Mouse (Mus musculus) heart, embryonic 11.5 days (tissue): ENCODE measurements around the gene Calm5. TPM values are rescaled to one million over a fixed set of nuclear protein-coding genes. Genes with fewer than 3 reads are reported as not detected.
"Not testable (repeated sequence)": the region's sequence is repeated elsewhere in the genome, so short reads cannot be mapped to it uniquely, and the experiment has no call there.

Experiments used
- ATAC-seq: fragments of 200-750 bp; cut with Nextera tagmentation; replicated peaks from 2 replicates; pipeline ENCODE4 v1.8.0; 2017; ENCODE audit warnings: moderate library complexity; ENCODE audit not compliant: insufficient number of reproducible peaks, low FRiP score, low TSS enrichment
- H3K27ac ChIP-seq: fragments of 300-500 bp; sonication (generic); 2 replicates; pipeline ENCODE4 v1.5.1; 2014; ENCODE audit warnings: mild to moderate bottlenecking, low read depth, low read length
- H3K27me3 ChIP-seq: fragments of 300-500 bp; sonication (generic); 2 replicates; pipeline ENCODE4 v1.6.1; 2014; ENCODE audit warnings: mild to moderate bottlenecking, low read length, mixed read lengths; ENCODE audit not compliant: control insufficient read depth, insufficient read depth
- H3K36me3 ChIP-seq: fragments of 300-500 bp; sonication (generic); 2 replicates; pipeline ENCODE4 v1.6.1; 2014; ENCODE audit warnings: mild to moderate bottlenecking, low read length, moderate library complexity, mixed read lengths; ENCODE audit not compliant: control insufficient read depth, insufficient read depth
- H3K4me1 ChIP-seq: fragments of 300-500 bp; sonication (generic); 2 replicates; pipeline ENCODE4 v1.6.1; 2014; ENCODE audit warnings: low read length; ENCODE audit not compliant: control insufficient read depth, insufficient read depth
- H3K4me2 ChIP-seq: fragments of 300-500 bp; sonication (generic); 2 replicates; pipeline ENCODE4 v1.6.1; 2014; ENCODE audit warnings: mild to moderate bottlenecking, moderate library complexity
- H3K4me3 ChIP-seq: fragments of 300-500 bp; sonication (generic); 2 replicates; pipeline ENCODE4 v1.5.1; 2014; ENCODE audit warnings: low read depth, low read length
- H3K9ac ChIP-seq: fragments of 300-500 bp; sonication (generic); 2 replicates; pipeline ENCODE4 v1.6.1; 2014; ENCODE audit warnings: mild to moderate bottlenecking, low read depth, low read length, moderate library complexity
- H3K9me3 ChIP-seq: fragments of 300-500 bp; sonication (generic); replicated peaks from 2 replicates; pipeline ENCODE4 v1.6.1; 2016; ENCODE audit warnings: low read length; ENCODE audit not compliant: control insufficient read depth
- WGBS: fragments of 180-500 bp; shearing (Covaris S2); extraction: QIAGEN DNeasy Blood & Tissue Kit; methylation state at CpG from one replicate; pipeline ENCODE4 v1.1.7; 2014; ENCODE audit not compliant: insufficient replicate concordance; 5-methylcytosine and 5-hydroxymethylcytosine counted together
- polyA plus RNA-seq: library from polyadenylated mRNA; unstranded; fragments of >200 nt; fragmentation: Nextera tagmentation; extraction: Ambion mirVana; gene quantifications from 2 replicates; pipeline ENCODE4 v1.2.1, GENCODE M21; 2014

Gene Calm5
- polyA plus RNA-seq, 1 experiment from 2014 or later = not detected

DNA sequence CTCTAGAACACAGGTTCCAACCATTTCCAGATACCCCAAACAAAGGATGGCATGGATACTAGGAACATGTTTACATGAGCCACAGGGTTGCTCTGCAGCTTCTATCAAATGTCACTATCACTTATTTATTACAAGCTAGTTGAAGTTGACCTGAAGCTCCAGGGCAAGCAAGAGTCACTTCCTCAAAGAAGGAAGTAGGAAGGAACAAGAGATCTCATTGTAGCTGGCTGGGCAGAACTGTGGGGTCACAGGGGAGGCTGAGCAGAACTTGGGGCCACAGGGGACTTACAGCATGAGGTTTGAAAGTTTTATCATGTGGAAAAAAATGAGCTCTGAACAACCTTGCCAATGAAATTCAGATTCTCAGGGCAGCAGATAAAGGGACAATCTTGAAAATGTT, 28.2 kb upstream of the Calm5 start:
- Histone ChIP-seq H3K4me1 (no peaks in the 10 kb centered on the region), H3K4me2 (no peak overlapping the region), H3K27ac (no peak overlapping the region), H3K27me3 (no peaks in the 10 kb centered on the region), H3K9ac (no peak overlapping the region), H3K36me3 (no peaks in the 10 kb centered on the region), H3K9me3 (no peaks in the 10 kb centered on the region), H3K4me3 (no peak overlapping the region)
- no peak for ATAC-seq

DNA sequence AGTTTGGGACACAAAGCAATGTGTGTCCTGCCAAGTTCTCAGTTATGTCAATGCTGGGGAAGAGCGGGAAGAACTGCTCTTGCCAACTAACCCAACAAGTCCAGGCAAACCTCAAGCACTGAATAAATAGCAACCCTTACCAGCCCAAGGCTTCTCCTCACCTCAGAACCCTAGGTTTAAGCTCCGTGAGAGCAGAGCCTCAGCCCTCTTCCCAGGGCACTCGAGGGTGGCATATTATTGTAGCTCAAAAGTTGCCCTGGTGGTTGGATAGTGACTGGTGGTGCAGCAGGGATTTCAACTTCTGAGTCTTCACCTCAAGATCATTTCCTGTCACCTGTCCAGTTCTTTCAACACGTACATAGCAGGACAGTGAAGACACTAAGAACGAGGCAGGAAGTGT, 22.4 kb upstream of the Calm5 start:
- Histone ChIP-seq H3K4me1 (no peaks in the 10 kb centered on the region), H3K4me2 (no peak overlapping the region), H3K9ac (no peak overlapping the region), H3K27ac (no peak overlapping the region), H3K36me3 (no peaks in the 10 kb centered on the region), H3K9me3 (no peaks in the 10 kb centered on the region), H3K4me3 (no peak overlapping the region), H3K27me3 (no peaks in the 10 kb centered on the region)
- ATAC-seq = no peak
- 71% methylated on average over 5 of the region's 5 CpGs for WGBS

DNA sequence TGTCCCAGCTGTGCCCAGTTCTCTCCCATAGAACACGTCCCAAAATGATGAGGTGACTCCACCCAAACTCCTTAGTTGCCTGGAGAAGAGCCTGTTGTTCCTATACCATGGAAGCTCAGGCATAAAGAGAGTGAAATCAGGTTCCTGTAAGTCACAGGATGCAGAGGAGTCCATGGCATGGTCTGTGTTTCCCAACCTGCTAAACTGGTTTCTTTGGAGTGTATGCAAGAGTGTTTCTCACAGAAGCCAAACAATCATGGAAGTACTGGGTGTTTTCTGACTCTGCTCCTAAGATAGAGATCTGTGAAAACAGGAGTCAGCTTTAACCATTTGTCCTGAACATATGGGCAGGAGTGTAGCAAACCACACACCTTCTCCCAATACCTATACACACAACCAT, 22.0 kb upstream of the Calm5 start:
- H3K27ac ChIP-seq = no peak overlapping the region
- H3K4me3 ChIP-seq = no peak overlapping the region
- H3K4me1 ChIP-seq = no peaks in the 10 kb centered on the region
- H3K9me3 ChIP-seq = no peaks in the 10 kb centered on the region
- no peak overlapping the region for H3K4me2 ChIP-seq
- H3K9ac ChIP-seq = no peak overlapping the region
- 50% methylated on average over 1 of the region's 1 CpGs for whole genome bisulfite sequencing
- no peak for ATAC-seq
- no peaks in the 10 kb centered on the region for H3K27me3 ChIP-seq
- no peaks in the 10 kb centered on the region for H3K36me3 ChIP-seq

DNA sequence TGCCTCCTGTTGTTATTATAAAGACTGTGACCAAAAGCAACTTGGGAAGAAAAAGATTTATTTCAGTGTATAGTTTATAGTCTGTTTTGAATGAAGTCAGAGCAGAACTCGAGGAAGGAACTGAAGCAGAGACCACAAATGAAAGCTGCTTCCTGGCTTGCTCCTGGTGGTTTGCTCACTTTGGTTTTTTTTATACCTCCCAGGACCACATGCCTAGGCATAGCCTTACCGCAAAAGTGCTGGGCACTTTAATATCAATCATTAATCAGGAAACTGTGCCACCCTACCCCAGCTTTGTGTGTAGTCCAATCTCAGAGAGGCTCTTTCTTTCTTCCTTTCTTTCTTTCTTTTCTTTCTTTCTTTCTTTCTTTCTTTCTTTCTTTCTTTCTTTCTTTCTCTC, 21.5 kb upstream of the Calm5 start:
- ATAC-seq = no peak
- H3K4me3 ChIP-seq = no peak overlapping the region
- 70% methylated on average over 2 of the region's 2 CpGs for WGBS
- no peaks in the 10 kb centered on the region for H3K9me3 ChIP-seq
- H3K27me3 ChIP-seq = no peaks in the 10 kb centered on the region
- H3K36me3 ChIP-seq = no peaks in the 10 kb centered on the region
- H3K9ac ChIP-seq = no peak overlapping the region
- H3K27ac ChIP-seq = no peak overlapping the region
- H3K4me2 ChIP-seq = no peak overlapping the region
- H3K4me1 ChIP-seq = no peaks in the 10 kb centered on the region

DNA sequence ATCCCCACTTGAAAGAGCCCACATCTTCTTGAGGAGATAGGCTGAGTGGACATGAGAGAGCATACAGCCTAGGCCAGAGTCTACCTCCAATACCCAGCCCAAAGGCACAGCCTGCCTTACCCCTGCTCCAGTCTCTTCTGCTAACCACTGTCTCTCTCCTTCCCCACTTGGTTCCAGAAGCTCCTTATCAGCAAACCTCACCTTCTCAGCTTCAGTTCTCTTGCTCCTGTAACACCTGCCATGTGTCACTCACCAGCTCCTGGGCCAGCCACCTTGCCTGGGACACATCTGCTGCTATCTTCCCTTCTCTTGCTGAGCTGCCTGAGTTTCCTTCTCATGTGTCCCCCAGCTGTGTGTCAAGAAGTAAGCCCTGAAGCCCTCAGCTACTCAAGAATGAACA, 20.3 kb upstream of the Calm5 start:
- not testable (repeated sequence) for H3K27ac ChIP-seq, H3K4me2 ChIP-seq, H3K36me3 ChIP-seq, H3K9ac ChIP-seq, H3K4me3 ChIP-seq, H3K4me1 ChIP-seq, ATAC-seq, H3K27me3 ChIP-seq, H3K9me3 ChIP-seq

DNA sequence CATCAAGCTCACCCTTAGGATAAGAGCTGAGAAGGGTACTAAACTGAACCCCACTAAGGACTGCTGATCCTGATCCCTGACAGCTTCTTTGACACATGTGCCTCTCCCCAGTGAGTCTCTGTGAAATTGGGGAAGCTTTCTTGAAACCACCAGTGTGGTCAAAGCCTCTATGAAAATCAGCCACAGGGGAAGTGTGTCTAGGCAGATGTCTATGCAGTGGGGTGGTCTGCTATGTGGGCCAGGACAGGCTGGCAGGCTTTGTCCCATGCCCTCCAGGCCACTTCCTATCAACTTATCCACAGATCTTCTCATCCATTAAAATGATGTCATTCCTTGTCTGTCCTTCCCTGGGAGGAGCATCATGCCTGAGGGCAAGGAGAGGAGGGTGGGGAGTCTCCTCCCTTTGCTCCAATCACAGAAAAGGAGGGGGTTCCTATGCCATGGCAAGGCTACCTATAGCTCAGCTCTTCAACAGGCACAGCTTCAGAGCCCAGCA, 16.6 kb upstream of the Calm5 start, which contains the start of gene Calm4:
Gene Calm4 (plus strand): TSS at position 446 of the 496 bp plus-strand sequence.
- not testable (repeated sequence) for H3K27ac ChIP-seq, H3K4me2 ChIP-seq, H3K9ac ChIP-seq, ATAC-seq, H3K4me1 ChIP-seq, H3K9me3 ChIP-seq, H3K36me3 ChIP-seq, H3K4me3 ChIP-seq, H3K27me3 ChIP-seq

DNA sequence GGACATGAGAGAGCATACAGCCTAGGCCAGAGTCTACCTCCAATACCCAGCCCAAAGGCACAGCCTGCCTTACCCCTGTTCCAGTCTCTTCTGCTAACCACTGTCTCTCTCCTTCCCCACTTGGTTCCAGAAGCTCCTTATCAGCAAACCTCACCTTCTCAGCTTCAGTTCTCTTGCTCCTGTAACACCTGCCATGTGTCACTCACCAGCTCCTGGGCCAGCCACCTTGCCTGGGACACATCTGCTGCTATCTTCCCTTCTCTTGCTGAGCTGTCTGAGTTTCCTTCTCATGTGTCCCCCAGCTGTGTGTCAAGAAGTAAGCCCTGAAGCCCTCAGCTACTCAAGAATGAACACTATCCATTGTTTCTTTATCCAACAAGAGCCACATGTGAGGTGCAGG, 13.3 kb upstream of the Calm5 start:
- H3K9ac ChIP-seq, H3K4me1 ChIP-seq, ATAC-seq, H3K27me3 ChIP-seq, H3K36me3 ChIP-seq, H3K9me3 ChIP-seq, H3K4me2 ChIP-seq, H3K4me3 ChIP-seq, H3K27ac ChIP-seq: not testable (repeated sequence)

DNA sequence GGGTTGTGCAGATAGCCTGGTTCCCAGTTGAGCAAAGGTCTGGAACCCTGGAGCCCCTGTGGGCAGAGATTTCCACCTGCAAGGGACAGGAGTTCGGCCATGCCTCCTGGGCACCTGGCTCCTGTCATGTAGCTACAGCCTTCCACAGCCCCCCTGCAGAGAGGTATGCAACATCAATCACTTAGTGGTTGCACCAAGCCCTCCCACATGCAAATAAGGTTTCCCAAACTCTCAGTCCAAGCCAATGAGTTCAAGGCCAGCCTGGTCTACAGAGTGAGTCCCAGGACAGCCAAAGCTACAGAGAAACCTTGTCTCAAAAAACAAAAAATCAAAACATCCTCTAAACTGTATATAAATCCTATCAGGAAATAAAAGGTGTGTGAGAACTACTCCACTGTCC, 3.6 kb upstream of the Calm5 start:
- H3K27ac ChIP-seq = no peak overlapping the region
- no peak for ATAC-seq
- H3K27me3 ChIP-seq = no peaks in the 10 kb centered on the region
- no peak overlapping the region for H3K4me2 ChIP-seq
- no peaks in the 10 kb centered on the region for H3K36me3 ChIP-seq
- WGBS = 86% methylated on average over 1 of the region's 1 CpGs
- no peaks in the 10 kb centered on the region for H3K4me1 ChIP-seq
- H3K4me3 ChIP-seq = no peak overlapping the region
- no peaks in the 10 kb centered on the region for H3K9me3 ChIP-seq
- no peak overlapping the region for H3K9ac ChIP-seq

DNA sequence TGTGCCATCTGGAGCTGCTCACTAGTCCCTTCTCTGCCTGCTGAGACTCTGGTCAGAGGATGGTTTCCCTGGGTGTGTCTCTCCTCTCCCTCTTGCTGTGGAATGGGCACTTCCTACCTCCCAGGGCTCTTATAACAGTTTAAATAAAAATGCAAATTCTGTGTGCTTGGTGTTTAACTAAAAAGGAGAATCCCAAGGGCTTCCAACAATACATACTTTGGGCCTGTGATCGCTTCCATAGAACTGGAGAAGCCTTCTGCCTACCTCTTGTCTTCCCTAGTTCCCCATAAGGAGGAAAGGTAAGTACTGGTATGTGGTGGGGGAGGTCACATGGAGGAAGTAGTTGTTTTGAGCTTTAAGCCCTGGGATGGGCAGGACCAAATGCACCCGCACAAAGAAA, 883 bp downstream of the Calm5 start:
- WGBS = 74% methylated on average over 2 of the region's 2 CpGs
- no peak overlapping the region for H3K4me2 ChIP-seq
- no peak overlapping the region for H3K27ac ChIP-seq
- H3K4me1 ChIP-seq = no peaks in the 10 kb centered on the region; the same call in 1 of the 2 replicates
- no peaks in the 10 kb centered on the region for H3K36me3 ChIP-seq
- H3K9me3 ChIP-seq = no peaks in the 10 kb centered on the region
- H3K9ac ChIP-seq = no peak overlapping the region
- H3K4me3 ChIP-seq = no peak overlapping the region
- ATAC-seq = no peak
- H3K27me3 ChIP-seq = no peaks in the 10 kb centered on the region
